Mouse (Mus musculus) hindbrain, embryonic 10.5 days (tissue): ENCODE data around the gene Synm. TPM values are rescaled to one million over a fixed set of nuclear protein-coding genes. Genes with fewer than 3 reads are reported as not detected.
A peak's percentile ranks its signal among the peaks of the same experiment; 100 is the strongest.

ENCODE experiments used
- DNase-seq: peaks from one replicate; pipeline ENCODE4 v3.0.0-alpha.2; 2017; ENCODE audit warnings: low spot score
- H3K27ac ChIP-seq: fragments of 300-500 bp; sonication (generic); 2 replicates; pipeline ENCODE4 v1.5.1; 2016; ENCODE audit warnings: mild to moderate bottlenecking, moderate library complexity
- H3K27me3 ChIP-seq: fragments of 300-500 bp; sonication (generic); 2 replicates; pipeline ENCODE4 v1.6.1; 2016; ENCODE audit warnings: mild to moderate bottlenecking; ENCODE audit not compliant: poor library complexity, insufficient read depth, severe bottlenecking
- H3K36me3 ChIP-seq: fragments of 300-500 bp; sonication (generic); 2 replicates; pipeline ENCODE4 v1.6.1; 2016; ENCODE audit warnings: mild to moderate bottlenecking, moderate library complexity
- H3K4me1 ChIP-seq: fragments of 300-500 bp; sonication (generic); replicated peaks from 2 replicates; pipeline ENCODE4 v1.6.1; 2016; ENCODE audit warnings: mild to moderate bottlenecking
- H3K4me3 ChIP-seq: fragments of 300-500 bp; sonication (generic); 2 replicates; pipeline ENCODE4 v1.5.1; 2016; ENCODE audit warnings: mild to moderate bottlenecking, moderate library complexity
- H3K9me3 ChIP-seq: fragments of 300-500 bp; sonication (generic); 2 replicates; pipeline ENCODE4 v1.6.1; 2016; ENCODE audit warnings: mild to moderate bottlenecking, moderate library complexity
- WGBS: fragments of 180-500 bp; shearing (Covaris S2); methylation state at CpG from one replicate; pipeline ENCODE4 v1.1.7; 2016; 5-methylcytosine and 5-hydroxymethylcytosine counted together
- polyA plus RNA-seq: library from polyadenylated mRNA; unstranded; fragments of >200 nt; fragmentation: Nextera tagmentation; extraction: Ambion mirVana; gene quantifications from 2 replicates; pipeline ENCODE4 v1.2.1, GENCODE M21; 2016

The Synm gene
- polyA plus RNA-seq, 1 experiment from 2014 or later = 2.0 TPM

DNA sequence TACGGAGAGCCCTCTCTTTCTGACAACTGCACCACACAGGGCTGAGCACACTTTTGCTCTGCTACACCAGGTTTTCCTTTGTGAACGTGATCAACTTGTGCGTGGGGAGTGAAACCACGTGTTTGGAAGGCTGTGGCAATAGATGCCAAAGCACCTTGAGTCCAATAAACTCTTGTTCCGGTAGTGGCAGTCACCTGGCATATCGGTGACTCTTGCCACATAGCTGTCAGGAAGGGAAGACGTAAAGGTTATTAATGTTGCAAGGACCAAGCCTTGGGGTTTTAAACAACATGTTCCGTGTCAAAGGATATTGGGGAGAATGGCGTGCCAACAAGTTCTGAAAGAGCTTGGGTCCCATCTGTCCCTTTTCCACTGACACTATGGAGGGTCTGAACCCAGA lies 12.7 kb upstream of the Synm start:
- WGBS = 91% methylated on average over 9 of the region's 9 CpGs

DNA sequence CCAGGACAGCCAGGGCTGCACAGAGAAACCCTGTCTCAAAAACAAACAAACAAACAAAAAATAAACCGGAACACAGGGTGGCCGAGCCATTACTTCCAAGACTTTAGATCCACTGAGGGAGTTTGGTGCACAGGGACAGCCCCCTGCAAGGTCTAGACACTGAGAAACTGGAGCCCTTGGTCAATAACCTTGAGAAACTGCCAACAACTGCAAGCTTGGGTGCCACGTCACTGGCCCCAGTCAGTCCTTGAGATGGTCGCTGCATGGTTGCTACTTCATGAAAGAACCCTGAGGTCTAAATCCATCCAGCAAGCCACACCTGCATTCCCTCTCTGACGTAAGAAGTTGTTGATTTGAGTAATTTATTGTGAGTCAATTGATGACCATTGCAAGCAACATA lies 9.9 kb upstream of the Synm start:
- Histone ChIP-seq H3K36me3 (no peaks in the 10 kb centered on the region), H3K4me1 (peaks cover 8% of the 10 kb centered on the region), H3K27ac (no peak overlapping the region), H3K9me3 (no peaks in the 10 kb centered on the region), H3K4me3 (no peak overlapping the region), H3K27me3 (peaks cover 4% of the 10 kb centered on the region; the same call in 1 of the 2 replicates)
- no peak for DNase-seq
- WGBS = 93% methylated on average over 5 of the region's 5 CpGs

More for the DNA sequence above, 12.7 kb upstream of the Synm start:
- H3K4me3 ChIP-seq = no peak overlapping the region
- DNase-seq = no peak
- H3K27me3 ChIP-seq = 0 out of 2 replicates have a peak, but pooled peaks cover 4% of the 10 kb centered on the region
- no peak overlapping the region for H3K27ac ChIP-seq
- H3K9me3 ChIP-seq = no peaks in the 10 kb centered on the region
- no peaks in the 10 kb centered on the region for H3K36me3 ChIP-seq
- peaks cover 15% of the 10 kb centered on the region for H3K4me1 ChIP-seq

DNA sequence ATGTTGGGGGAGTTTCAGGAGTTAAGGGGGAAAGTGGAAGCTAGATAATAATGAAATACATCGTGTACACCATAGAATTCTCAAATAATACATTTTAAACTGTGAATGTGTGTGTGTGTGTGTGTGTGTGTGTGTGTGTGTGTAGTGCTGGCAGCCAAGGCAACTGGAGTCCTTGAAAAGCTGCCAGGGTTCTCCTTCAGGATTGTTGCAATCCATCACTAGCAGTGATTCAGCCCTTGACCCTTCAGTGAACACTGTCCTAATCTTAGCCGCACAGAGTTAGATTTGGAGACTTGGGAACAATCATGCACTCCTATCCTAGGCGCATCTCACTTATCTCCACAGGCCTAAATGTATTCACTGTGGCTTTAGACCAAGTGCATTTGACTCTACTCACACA lies 8.6 kb upstream of the Synm start:
- H3K9me3 ChIP-seq = no peaks in the 10 kb centered on the region
- no peak for DNase-seq
- WGBS = 90% methylated on average over 3 of the region's 3 CpGs

DNA sequence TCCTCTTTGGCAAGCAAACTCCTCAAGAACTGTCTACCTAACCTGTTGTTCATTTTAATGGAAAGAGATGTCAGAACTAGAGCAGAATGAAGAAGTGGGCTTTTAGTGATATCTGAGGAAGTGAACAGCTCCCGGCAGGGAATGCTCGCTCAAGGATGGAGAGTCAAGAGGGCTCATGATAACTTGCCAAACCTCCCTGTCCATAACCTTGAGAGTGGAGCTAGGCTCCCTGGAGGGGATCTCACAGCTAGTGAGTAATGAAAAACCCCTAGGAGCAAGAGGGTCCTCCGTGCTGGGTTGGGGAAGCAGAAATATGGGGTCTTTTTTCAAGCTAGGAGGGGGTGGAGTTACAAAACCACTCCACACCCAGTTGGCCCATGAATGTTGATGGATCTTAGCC lies 4.1 kb upstream of the Synm start:
- H3K4me1 ChIP-seq = peaks cover 12% of the 10 kb centered on the region
- no peak overlapping the region for H3K4me3 ChIP-seq
- WGBS = 78% methylated on average over 3 of the region's 3 CpGs
- no peaks in the 10 kb centered on the region for H3K9me3 ChIP-seq
- DNase-seq = no peak
- H3K27ac ChIP-seq = no peak overlapping the region
- H3K27me3 ChIP-seq = peaks cover 21% of the 10 kb centered on the region
- H3K36me3 ChIP-seq = no peaks in the 10 kb centered on the region

More for the DNA sequence above, 8.6 kb upstream of the Synm start:
- peaks cover 4% of the 10 kb centered on the region; the same call in 1 of the 2 replicates for H3K27me3 ChIP-seq
- H3K4me3 ChIP-seq = no peak overlapping the region
- no peak overlapping the region for H3K27ac ChIP-seq
- peaks cover 8% of the 10 kb centered on the region for H3K4me1 ChIP-seq
- H3K36me3 ChIP-seq = no peaks in the 10 kb centered on the region

DNA sequence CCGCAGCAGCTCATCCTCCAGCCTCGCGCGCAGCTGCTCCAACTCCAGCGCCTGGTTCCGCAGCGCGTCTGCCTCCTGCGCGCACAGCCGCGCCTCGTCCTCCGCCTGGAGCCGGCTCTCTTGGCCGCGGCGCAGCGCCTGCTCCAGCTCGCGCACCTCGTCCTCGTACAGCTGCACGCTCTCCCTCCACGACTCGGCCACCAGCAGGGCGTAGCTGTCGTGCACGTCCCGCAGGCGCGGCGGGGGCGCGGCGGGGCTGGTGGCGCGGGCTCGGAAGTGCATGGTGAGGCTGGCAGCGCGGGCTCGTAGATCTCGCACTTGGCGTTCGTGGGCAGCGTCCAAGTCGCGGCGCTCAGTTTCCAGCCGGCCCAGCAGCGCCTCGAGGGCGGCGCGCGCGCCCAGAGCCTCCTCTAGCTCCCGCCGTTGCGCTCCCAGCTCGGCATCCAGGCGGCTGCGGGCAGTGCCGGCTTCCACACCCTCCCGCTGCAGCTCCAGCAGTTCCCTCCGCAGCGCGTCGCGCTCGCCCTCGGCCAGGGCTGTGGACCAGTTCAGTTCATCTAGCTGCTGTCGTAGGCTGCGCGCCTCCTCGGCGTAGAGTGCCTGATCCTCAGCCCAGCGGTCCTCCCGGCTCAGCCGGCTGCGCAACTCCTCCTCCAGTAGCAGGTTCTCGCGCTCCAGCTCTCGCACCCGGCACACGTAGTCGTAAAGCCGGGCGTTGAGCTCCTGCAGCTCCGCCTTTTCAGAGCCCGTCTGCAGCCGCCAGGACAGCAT lies 499 bp downstream of the Synm start:
- Histone ChIP-seq H3K4me1 (peaks cover 19% of the 10 kb centered on the region), H3K4me3 (peak overlapping the region; percentile 73), H3K27ac (peak overlapping the region; percentile 78), H3K36me3 (no peaks in the 10 kb centered on the region), H3K9me3 (no peaks in the 10 kb centered on the region), H3K27me3 (peaks cover 52% of the 10 kb centered on the region)
- WGBS = under 1% methylated on average over 92 of the region's 92 CpGs
- DNase-seq = no peak

DNA sequence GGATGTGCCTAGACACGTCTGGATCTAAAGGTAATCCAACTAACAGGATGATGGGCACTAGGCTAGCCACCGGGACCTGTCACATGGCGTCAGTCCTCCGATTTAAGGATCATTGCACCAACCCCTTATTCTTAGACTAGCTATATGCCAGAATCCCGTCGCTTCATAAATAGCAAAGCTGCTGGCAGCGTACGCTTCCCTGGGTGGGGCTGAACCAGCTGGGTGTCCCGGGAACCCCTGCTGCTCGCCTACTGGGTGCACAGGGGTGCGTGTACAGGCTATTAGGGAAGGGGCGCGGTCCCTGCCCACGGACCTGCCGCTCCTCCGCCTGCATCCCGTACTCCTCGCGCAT lies 1.1 kb downstream of the Synm start:
- Histone ChIP-seq H3K4me1 (peaks cover 19% of the 10 kb centered on the region), H3K4me3 (peak overlapping the region; percentile 73), H3K36me3 (no peaks in the 10 kb centered on the region), H3K27ac (peak overlapping the region; percentile 78), H3K9me3 (no peaks in the 10 kb centered on the region), H3K27me3 (peaks cover 52% of the 10 kb centered on the region)
- DNase-seq = no peak
- 1% methylated on average over 19 of the region's 19 CpGs for WGBS

DNA sequence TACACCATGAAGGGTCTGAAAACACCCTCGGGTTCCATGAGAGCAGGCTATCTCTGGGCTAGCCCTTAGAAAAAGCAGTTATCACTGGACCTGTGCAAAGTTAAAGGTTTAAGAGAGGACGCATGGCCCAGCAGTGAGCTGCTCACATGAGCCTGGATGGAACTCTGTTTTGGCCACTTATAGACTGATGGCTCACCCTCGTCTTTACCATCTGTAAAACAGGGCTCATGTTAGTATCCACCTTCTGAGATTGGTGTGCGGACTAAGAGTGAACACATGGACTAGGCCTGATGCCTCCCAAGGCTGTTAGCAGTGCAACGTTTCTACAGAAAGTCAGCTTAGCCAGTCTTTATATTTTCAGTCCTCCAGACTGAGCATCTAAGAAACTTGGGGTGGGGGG lies 2.9 kb downstream of the Synm start:
- Histone ChIP-seq H3K27me3 (peaks cover 51% of the 10 kb centered on the region), H3K4me3 (no peak overlapping the region), H3K27ac (no peak overlapping the region), H3K9me3 (no peaks in the 10 kb centered on the region), H3K4me1 (peaks cover 19% of the 10 kb centered on the region), H3K36me3 (no peaks in the 10 kb centered on the region)
- WGBS = 86% methylated on average over 5 of the region's 5 CpGs
- DNase-seq = no peak

DNA sequence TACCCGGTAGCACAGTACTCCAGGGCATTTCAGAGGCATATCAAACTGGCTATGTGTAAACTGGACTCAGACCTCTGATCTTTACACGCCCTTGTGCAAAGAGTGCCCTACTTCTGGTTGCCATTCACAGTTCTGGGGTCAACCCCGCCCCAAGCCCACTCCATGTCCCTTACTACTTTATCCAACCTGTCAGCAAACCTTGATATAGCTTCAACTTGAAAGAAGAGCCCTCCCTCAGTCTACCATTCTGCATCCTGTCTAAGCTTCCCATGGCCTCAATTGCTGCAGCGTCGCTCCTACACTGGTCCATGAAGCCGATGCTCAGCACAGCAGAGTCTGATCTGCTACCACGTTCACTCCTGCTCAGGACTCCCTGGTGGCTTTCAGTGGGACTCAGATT lies 4.2 kb downstream of the Synm start:
- 88% methylated on average over 7 of the region's 7 CpGs for WGBS
- Histone ChIP-seq H3K27me3 (peaks cover 38% of the 10 kb centered on the region), H3K4me3 (no peak overlapping the region), H3K27ac (no peak overlapping the region), H3K36me3 (no peaks in the 10 kb centered on the region), H3K9me3 (no peaks in the 10 kb centered on the region), H3K4me1 (peaks cover 19% of the 10 kb centered on the region)
- no peak for DNase-seq

DNA sequence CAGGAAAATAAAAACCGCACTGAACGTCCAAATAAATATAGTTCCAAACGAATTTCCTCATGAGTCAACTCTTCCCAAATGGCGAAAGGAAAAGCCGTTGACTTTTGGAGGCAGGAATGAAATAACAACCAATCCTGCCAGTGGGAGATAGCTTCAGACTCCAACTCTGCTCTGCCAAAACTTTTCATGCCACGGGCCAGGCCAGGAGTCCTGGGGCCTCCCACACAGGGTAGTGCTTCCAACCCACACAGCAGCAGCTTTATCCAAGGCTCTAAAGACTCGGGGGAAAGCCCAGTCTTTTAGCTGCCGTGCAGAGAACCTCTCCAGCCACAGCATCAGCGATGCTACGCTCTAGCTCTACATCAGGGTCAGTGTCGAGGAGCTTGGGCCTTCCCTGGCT lies 4.9 kb downstream of the Synm start:
- Histone ChIP-seq H3K4me3 (no peak overlapping the region), H3K36me3 (no peaks in the 10 kb centered on the region), H3K4me1 (peaks cover 19% of the 10 kb centered on the region), H3K27me3 (peaks cover 37% of the 10 kb centered on the region), H3K9me3 (no peaks in the 10 kb centered on the region), H3K27ac (no peak overlapping the region)
- no peak for DNase-seq
- 82% methylated on average over 11 of the region's 11 CpGs for WGBS

DNA sequence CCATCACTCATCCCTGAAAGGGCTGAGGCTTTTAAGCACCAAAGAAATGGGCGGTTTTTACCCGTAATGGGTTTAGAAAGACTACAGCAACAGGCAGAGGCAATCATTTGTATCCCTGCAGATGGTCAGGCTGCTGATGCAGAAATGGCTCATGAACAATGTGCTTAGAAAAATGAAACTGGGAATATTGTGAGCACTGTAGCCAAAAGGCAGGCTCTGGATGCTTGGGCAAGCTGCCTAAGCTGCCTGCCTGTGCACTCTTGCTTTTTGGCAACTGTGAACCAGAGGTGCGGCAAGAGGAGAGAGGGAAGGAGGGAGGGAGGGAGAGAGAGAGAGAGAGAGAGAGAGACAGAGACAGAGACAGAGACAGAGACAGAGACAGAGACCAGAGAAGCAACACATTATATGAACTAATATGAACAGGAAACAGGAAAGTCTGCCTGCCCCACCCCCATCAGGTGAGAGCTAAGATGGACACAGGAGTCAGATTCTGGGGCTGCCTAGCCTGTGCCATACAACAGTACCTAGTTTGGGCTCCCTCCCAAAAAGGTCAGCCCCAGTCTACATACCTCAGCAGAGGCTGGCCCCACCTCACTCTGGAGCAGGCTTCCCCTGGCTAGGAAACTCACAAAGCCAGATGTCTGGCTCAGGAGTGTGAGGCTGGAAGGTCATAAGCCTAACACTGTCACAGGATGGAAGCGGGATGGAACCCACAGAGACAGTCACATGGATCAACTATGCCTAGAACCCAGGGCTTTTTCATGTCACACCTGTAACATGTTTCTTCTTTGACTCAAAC lies 9.9 kb downstream of the Synm start:
- WGBS = 78% methylated on average over 4 of the region's 4 CpGs
- Histone ChIP-seq H3K27ac (no peak overlapping the region), H3K27me3 (peaks cover 3% of the 10 kb centered on the region; the same call in 1 of the 2 replicates), H3K36me3 (peaks cover 5% of the 10 kb centered on the region), H3K9me3 (peaks cover 4% of the 10 kb centered on the region; the same call in 1 of the 2 replicates), H3K4me1 (peaks cover 23% of the 10 kb centered on the region), H3K4me3 (no peak overlapping the region)
- no peak for DNase-seq

DNA sequence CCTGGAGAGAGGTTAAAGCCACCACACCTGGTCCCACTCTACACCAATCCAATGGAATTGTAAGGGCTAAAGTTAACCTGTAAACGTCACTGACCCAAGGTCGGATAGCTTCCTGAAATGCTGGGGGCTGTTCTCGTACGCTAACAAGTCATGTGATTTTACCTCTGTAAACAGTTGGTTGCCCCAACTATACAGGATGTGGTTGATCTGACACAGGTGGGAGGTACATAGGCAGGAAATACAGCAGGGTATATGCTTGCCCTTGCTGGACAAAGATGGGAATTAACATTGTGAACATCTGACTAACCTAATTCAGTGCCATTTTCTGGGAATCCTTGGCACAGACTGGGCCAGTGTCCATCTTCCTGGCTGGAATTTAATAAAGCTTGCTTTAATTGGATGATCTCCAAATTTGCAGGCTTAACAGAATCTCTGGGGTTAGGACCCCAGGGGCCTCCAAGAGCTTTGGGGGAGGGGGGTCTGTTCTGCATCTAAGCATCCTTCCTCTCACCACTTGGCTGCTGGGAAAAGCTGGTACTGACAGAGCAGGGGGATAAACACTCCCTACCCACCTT lies 11.7 kb downstream of the Synm start:
- Histone ChIP-seq H3K36me3 (peaks cover 16% of the 10 kb centered on the region), H3K4me1 (peaks cover 23% of the 10 kb centered on the region), H3K4me3 (no peak overlapping the region), H3K27me3 (no peaks in the 10 kb centered on the region), H3K27ac (no peak overlapping the region), H3K9me3 (peaks cover 7% of the 10 kb centered on the region; the same call in 1 of the 2 replicates)
- DNase-seq = no peak
- 95% methylated on average over 4 of the region's 4 CpGs for WGBS

DNA sequence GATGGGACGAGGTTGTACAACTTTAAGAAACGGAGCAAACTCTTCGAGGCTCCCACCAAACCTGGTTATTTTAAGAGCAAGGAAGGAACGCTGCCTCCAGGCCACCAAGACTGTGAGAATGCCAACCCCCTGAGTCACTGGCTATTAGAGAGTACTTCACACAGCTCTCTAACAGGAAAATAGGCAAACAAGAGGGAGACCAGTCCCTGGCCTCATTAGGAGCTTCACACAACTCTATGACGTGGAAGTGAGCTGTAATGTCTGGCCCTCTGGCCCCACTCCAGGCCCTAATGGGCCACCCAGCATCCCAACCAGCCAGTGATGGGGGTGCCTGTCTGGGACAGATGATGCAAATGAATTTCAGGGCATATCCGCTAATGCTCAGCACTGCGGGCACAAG lies 17.8 kb downstream of the Synm start:
- DNase-seq = no peak
- 85% methylated on average over 7 of the region's 7 CpGs for WGBS
- H3K27me3 ChIP-seq = no peaks in the 10 kb centered on the region

DNA sequence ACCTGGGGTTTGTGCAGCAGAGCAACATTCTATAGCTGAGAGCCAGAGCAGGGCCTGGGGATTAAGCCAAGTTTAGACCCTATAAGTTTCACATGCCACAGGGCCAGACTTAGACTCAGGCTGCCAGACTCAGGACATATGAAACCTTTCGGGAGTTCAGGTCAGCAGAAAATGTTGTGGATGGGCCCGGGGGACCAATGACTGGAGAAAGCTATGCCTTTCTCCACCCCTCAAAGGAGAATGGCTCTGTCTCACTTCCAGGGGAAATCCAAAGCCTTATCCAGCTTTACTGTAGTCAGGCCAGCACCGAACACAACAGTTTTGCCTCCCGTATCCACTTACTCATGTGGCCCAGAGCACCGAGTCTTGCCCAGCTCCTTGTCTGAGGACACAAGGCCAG lies 18.7 kb downstream of the Synm start:
- Histone ChIP-seq H3K27ac (0 out of 2 replicates have a peak overlapping the region, but pooled peaks have one; percentile 5), H3K27me3 (0 out of 2 replicates have a peak, but pooled peaks cover 1% of the 10 kb centered on the region), H3K36me3 (peaks cover 16% of the 10 kb centered on the region), H3K4me1 (peaks cover 23% of the 10 kb centered on the region), H3K9me3 (peaks cover 7% of the 10 kb centered on the region; the same call in 1 of the 2 replicates), H3K4me3 (no peak overlapping the region)
- WGBS = 85% methylated on average over 5 of the region's 5 CpGs
- no peak for DNase-seq

More for the DNA sequence above, 17.8 kb downstream of the Synm start:
- peaks cover 16% of the 10 kb centered on the region for H3K36me3 ChIP-seq
- peaks cover 7% of the 10 kb centered on the region; the same call in 1 of the 2 replicates for H3K9me3 ChIP-seq
- H3K4me1 ChIP-seq = peaks cover 14% of the 10 kb centered on the region
- H3K4me3 ChIP-seq = no peak overlapping the region
- H3K27ac ChIP-seq = no peak overlapping the region
